Mouse (Mus musculus): ENCODE results near the gene Ttc39a.

Gene Ttc39a

GRCm38 (mm10) chr4:109420138-109420795 is 13.8 kb downstream of the Ttc39a start:
- peak in 1 of 2 experiments; percentile 47 for DNase-seq (ENCODE audit: low spot score in 2 of 2)

DNA sequence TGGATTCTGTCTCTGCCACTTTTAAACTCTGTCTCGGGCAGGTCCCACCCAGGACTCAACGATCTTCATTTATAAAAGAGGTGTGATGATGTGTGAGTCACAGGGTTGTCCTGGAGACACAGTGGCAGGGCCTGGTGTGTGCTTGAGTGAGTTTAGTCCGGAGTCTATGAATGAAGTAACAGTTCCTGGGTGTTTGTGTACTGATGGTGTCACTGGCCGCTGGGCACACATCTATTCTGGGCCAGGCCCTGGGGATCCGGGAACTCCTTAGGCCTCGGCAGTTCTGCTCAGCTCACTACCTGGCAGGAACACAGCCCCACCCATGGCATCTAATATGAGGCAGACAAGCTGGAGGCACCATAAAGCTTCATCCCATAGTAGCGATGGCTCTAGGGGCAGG is 15.2 kb downstream of the Ttc39a start:
- DNase-seq (ENCODE audit: low spot score in 2 of 2) = no peak

GRCm38 (mm10) chr4:109422436-109422835 is 16.0 kb downstream of the Ttc39a start:
- no peak for DNase-seq (ENCODE audit: low spot score in 2 of 2)

- DNase-seq (ENCODE audit: low spot score in 2 of 2) = no peak
These were observed 17.0 kb downstream of the Ttc39a start for GRCm38 (mm10) chr4:109423438-109423837.

- DNase-seq (ENCODE audit: low spot score in 2 of 2) = no peak
These were observed 20.6 kb downstream of the Ttc39a start for GRCm38 (mm10) chr4:109427058-109427457.

DNA sequence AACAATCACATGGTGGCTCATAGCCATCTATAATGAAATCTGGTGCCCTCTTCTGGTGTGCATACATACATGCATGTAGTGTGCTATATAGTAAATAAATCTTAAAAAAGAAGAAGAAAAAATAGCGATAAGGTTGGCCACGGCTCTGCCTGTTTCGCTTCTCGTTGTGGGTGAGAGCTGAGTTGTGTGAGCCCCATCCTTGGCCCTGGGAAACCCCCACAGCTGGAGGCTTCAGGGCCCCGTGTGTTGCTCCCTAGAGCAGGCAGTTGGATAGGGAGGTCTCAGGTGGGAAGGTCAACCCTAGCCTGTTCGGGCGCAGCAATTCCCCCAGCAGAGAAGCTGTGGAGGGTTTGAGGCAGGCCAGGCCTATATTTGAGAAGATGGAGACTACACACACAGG is 23.8 kb downstream of the Ttc39a start:
- no peak for DNase-seq (ENCODE audit: low spot score in 2 of 2)

DNA sequence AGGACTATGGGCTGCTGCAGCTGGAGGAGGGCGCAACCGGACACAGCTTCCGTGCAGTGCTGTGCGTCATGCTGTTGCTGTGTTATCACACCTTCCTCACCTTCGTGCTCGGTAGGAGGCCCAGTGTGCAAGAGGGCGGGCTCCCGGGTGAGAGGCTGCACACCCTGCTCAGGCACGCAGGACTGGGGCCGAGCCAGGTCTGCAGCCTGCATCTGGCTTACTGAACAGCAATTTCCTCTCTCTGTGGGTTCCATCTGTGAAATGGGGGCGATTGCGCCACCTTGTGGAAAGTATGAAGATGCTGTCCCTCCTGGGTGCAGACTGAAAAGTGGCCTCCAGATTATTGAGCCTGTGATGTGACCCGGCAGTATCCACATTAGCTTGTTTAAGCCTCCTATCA is 24.4 kb downstream of the Ttc39a start:
- peak; percentile 18 to 41 for DNase-seq (ENCODE audit: low spot score in 2 of 2)

DNA sequence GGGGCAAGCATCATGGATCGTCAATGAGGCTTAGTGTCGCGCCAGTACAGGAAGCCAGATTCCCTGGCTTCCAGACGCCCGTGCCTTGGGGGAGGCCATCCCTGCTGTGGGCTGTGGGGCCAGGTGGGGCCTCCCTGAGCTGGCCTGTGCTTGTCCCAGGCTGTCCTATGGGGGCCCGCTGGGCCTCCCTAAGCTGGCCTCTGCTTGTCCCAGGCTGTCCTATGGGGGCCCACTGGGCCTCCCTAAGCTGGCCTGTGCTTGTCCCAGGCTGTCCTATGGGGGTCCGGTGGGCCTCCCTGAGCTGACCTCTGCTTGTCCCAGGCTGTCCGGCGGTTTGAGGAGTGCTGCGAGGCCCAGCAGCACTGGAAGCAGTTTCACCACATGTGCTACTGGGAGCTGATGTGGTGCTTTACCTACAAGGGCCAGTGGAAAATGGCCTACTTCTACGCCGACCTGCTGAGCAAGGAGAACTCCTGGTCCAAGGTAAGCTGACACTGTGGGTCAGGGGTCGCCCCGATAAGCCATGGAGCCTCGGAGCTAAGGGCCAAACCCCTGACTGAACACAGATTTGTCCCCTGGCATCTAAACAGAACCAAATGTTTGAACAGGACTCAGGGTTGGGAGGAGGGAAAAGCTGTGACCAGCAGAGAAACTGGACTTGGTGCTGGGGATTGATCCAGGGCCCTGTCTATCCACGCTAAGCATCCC is 26.4 kb downstream of the Ttc39a start:
- DNase-seq (ENCODE audit: low spot score in 2 of 2) = no peak

- DNase-seq (ENCODE audit: low spot score in 2 of 2) = no peak
These were observed 27.2 kb downstream of the Ttc39a start for GRCm38 (mm10) chr4:109433641-109434040.

- no peak for DNase-seq (ENCODE audit: low spot score in 2 of 2)
These were observed 27.8 kb downstream of the Ttc39a start for GRCm38 (mm10) chr4:109434256-109434655.

GRCm38 (mm10) chr4:109437913-109438878 is 31.8 kb downstream of the Ttc39a start:
- DNase-seq (ENCODE audit: low spot score in 2 of 2) = peak; percentile 32 to 69

- peak in 1 of 2 experiments; percentile 22 for DNase-seq (ENCODE audit: low spot score in 2 of 2)
These were observed 32.7 kb downstream of the Ttc39a start for GRCm38 (mm10) chr4:109439101-109439500.

- DNase-seq (ENCODE audit: low spot score in 2 of 2) = no peak
These were observed 33.4 kb downstream of the Ttc39a start for GRCm38 (mm10) chr4:109439825-109440248.

DNA sequence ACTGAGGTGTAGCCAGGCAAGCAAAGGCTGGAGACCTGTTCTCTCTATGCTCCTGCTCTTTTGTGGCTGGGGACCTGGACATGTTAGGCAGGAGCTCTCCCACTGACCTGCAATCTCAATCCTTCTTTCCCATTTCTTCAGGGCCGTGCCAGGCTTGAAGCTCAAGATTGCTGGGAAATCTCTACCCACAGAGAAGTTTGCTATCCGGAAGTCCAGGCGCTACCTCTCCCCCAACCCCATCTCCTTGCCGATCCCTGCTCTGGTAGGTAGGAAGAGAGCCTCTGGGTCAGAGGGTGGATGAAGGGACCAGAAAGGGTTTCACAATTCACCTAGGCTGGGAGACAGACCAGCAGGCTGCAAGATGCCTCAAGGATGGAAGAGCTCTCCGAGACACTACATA is 34.0 kb downstream of the Ttc39a start:
- DNase-seq (ENCODE audit: low spot score in 2 of 2) = no peak

DNA sequence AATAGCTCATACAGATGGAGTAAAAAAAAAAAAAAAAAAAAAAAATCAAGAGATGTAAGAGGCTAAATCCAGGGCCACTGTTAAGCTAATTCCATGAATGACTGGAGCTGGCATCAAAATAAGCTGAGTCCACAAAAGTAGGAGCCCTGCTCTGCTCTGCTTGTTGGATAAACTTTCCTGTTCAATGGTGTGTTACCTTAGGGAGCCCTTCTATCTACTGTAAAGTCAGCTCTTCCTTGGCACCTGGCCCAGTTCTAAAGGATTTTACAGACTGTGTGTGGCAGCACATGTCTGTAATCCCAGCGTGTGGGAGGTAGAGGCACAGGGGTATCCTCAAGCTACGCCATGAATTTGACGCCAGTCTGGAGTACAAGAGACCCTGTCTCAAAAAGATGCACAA is 34.6 kb downstream of the Ttc39a start:
- DNase-seq (ENCODE audit: low spot score in 2 of 2) = no peak

GRCm38 (mm10) chr4:109442126-109442525 is 35.7 kb downstream of the Ttc39a start:
- no peak for DNase-seq (ENCODE audit: low spot score in 2 of 2)

DNA sequence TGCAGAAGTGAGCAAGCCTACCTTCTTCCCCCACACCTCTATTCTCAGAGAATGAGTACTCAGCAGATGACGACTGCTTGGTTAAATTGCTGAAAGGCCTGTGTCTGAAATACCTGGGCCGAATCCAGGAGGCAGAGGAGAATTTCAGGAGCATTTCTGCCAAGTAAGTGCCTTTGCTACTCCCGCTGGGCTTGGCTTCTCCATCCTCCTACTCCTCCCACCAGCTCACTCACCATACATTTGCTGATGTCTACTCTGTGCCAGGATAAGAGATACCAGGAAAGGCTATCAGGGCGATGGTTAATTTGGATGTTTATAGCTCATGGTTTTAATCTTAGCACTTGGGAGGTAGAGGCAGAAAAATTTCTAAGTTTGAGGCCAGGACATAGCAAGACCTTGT is 36.2 kb downstream of the Ttc39a start:
- no peak for DNase-seq (ENCODE audit: low spot score in 2 of 2)

DNA sequence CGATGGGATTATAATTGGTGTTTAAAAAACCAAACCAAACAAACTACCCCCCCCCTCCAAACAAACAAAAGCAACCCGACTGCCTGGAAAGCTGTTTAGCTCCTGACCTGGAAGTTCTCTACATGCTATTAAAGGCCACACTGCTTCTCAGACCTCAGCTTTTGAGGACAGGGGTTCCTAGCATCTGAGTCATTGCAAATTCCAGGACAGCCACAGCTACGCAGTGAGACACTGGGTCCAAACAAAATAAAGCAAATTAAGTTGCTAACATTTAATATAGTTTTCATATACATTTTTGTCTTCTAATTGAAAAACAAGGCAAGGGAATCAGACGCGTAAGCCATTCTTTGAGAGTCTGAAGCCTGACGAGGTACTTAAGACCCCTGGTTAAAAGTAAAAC is 38.0 kb downstream of the Ttc39a start:
- no peak for DNase-seq (ENCODE audit: low spot score in 2 of 2)

GRCm38 (mm10) chr4:109444951-109445350 is 38.5 kb downstream of the Ttc39a start:
- no peak for DNase-seq (ENCODE audit: low spot score in 2 of 2)

DNA sequence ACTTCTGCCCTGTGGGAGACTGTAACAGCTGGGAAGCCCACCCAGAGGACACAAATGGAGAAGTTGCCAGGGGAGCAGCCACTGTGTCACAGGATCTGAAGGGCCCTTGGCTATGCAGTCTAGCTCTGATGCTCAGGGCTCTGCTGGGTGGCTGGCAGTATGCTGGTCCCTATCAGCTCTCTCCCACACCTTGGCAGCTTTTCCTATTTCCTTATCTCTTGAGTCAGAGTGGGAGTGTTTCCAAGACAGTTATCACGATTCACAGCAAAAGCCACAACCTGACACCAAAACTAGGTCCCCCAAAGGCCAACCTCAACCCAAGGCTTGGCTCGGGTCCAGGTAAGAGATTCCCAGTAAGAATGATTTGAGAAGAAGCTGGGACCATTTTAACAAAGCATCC is 39.0 kb downstream of the Ttc39a start:
- DNase-seq (ENCODE audit: low spot score in 2 of 2) = no peak

GRCm38 (mm10) chr4:109445956-109446355 is 39.5 kb downstream of the Ttc39a start:
- no peak for DNase-seq (ENCODE audit: low spot score in 2 of 2)

GRCm38 (mm10) chr4:109448531-109448930 is 42.1 kb downstream of the Ttc39a start:
- no peak for DNase-seq (ENCODE audit: low spot score in 2 of 2)
